Mouse (Mus musculus) stomach, postnatal 0 days (tissue): Measurements from ENCODE around the gene Yap1.

ENCODE experiments used
- CTCF ChIP-seq: IDR thresholded peaks from 2 replicates; pipeline ENCODE4 v1.5.1; 2016; ENCODE audit warnings: antibody characterized with exemption, low read depth, mild to moderate bottlenecking, moderate library complexity
- EP300 ChIP-seq: optimal IDR thresholded peaks from 2 replicates; pipeline ENCODE3; 2016; ENCODE audit warnings: antibody characterized with exemption

GRCm38 (mm10) chr9:8002806-8003205 is 1.6 kb downstream of the Yap1 start:
- TF ChIP-seq CTCF (no peak), EP300 (no peak)
